Comparison of ENCODE assay signal across 8 mouse cellular contexts in genomic region chr12:17729211-17729900, GRCm38 (mm10).
A peak's percentile ranks its signal among the peaks of the same experiment; 100 is the strongest.
DNase-seq lines count a peak whose midpoint lies in the region; ATAC-seq lines count a peak whose summit lies in the region.

No protein-coding gene starts in this region.

- ATAC-seq in frontal cortex, adult (ENCODE audit: low TSS enrichment), result peak; percentile 50; the same call in 1 of the 2 replicates

- DNase-seq in frontal cortex, postnatal 14 days (ENCODE audit: low spot score in 2 of 2), result no peak
- DNase-seq in urinary bladder, postnatal 36 days (ENCODE audit: low spot score in 2 of 2), result peak; percentile 30 to 50
- no peak for DNase-seq in urinary bladder, postnatal 10 days (ENCODE audit: low spot score)
- peak; percentile 78 to 79 for DNase-seq in kidney, postnatal 36 days
- DNase-seq in yolk sac, embryonic 10.5 days (ENCODE audit: low spot score), result no peak
- no peak for DNase-seq in cerebellum, postnatal 4 days (ENCODE audit: low spot score in 2 of 2)
- DNase-seq in cerebellum, adult 11-12 months, result no peak

Comparison
In these comparisons a context has a peak if more than half of its experiments do, and no peak if none do; other contexts are left out.
1. DNase-seq: peak in urinary bladder, postnatal 36 days (2 of 2) and kidney, postnatal 36 days (2 of 2); none in frontal cortex, postnatal 14 days (0 of 2), urinary bladder, postnatal 10 days (single experiment), yolk sac, embryonic 10.5 days (single experiment), cerebellum, postnatal 4 days (0 of 2) and cerebellum, adult 11-12 months (single experiment).